Mouse (Mus musculus) spleen, adult 2 months (tissue): ENCODE measurements around the gene Rpn1. TPM values are rescaled to one million over a fixed set of nuclear protein-coding genes. Genes with fewer than 3 reads are reported as not detected.
"Not testable (repeated sequence)": the region's sequence is repeated elsewhere in the genome, so short reads cannot be mapped to it uniquely, and the experiment has no call there.

ENCODE experiments used
- DNase-seq, 2 experiments: peaks; one replicate each; pipeline versions ENCODE4 v3.0.0 to v3.0.0-alpha.2; 2012 to 2021; ENCODE audit warnings: low spot score in 2 of 2, low read depth in 1 of 2
- H3K27ac ChIP-seq: fragments of 200-500 bp; 2 replicates; pipeline ENCODE4 v1.5.1; 2012; ENCODE audit warnings: low read length, inconsistent platforms; ENCODE audit not compliant: insufficient read depth
- H3K27me3 ChIP-seq: fragments of 200-500 bp; 2 replicates; pipeline ENCODE4 v1.6.1; 2012; ENCODE audit warnings: mild to moderate bottlenecking, moderate library complexity, low read length, inconsistent platforms; ENCODE audit not compliant: control insufficient read depth, insufficient read depth
- H3K36me3 ChIP-seq: fragments of 200-500 bp; 2 replicates; pipeline ENCODE4 v1.6.1; 2012; ENCODE audit warnings: mild to moderate bottlenecking, low read length, inconsistent platforms; ENCODE audit not compliant: control insufficient read depth, insufficient read depth
- H3K4me1 ChIP-seq: fragments of 200-500 bp; 2 replicates; pipeline ENCODE4 v1.6.1; 2011; ENCODE audit warnings: inconsistent platforms; ENCODE audit not compliant: control insufficient read depth, insufficient read depth, insufficient read length
- H3K4me3 ChIP-seq: fragments of 200-500 bp; 2 replicates; pipeline ENCODE4 v1.5.1; 2011; ENCODE audit warnings: mild to moderate bottlenecking, inconsistent platforms; ENCODE audit not compliant: insufficient read depth, insufficient read length; ENCODE audit errors: extremely low read depth
- CTCF ChIP-seq: fragments of 200-500 bp; IDR thresholded peaks from 2 replicates; pipeline ENCODE4 v1.5.1; 2011; ENCODE audit warnings: mild to moderate bottlenecking, inconsistent platforms; ENCODE audit not compliant: insufficient read depth, insufficient read length, insufficient replicate concordance; ENCODE audit errors: extremely low read depth
- POLR2A ChIP-seq: fragments of 200-500 bp; IDR thresholded peaks from 2 replicates; pipeline ENCODE4 v1.6.1; 2011; ENCODE audit warnings: low read depth, low read length, inconsistent platforms
- WGBS: fragments of 180-500 bp; shearing (Covaris S2); methylation state at CpG from one replicate; pipeline ENCODE4 v1.1.7; 2018; 5-methylcytosine and 5-hydroxymethylcytosine counted together
- polyA plus RNA-seq: library from polyadenylated mRNA; depleted of rRNA; stranded (reverse); fragments of >200 nt; gene quantifications from 2 replicates; pipeline ENCODE4 v1.2.3, GENCODE M21; 2012

The Rpn1 gene
- polyA plus RNA-seq, 1 experiment: 94.1 TPM

DNA sequence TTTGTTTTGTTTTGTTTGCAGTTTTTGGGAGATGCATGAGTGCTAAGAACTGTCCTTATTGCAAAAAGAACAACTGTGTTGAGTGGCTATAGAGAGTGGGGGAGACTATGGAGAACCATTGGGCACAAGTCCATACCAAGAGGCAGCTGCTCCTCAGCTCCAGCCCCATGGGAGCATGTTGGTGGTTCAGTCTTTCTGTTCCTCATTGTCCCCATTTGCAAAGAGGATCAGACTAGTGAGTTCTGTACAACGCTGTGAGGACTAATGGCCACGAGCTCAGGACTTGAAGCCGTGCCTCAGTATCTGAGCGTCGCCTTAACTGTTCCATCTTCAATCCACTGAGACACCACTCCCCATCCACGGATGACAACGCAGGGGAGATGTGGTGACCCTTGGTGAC, 36.5 kb downstream of the Rpn1 start:
- WGBS: 71% methylated on average over 7 of the region's 7 CpGs
- Histone ChIP-seq H3K36me3 (no peaks in the 10 kb centered on the region), H3K4me3 (no peak overlapping the region), H3K27me3 (no peaks in the 10 kb centered on the region), H3K4me1 (no peaks in the 10 kb centered on the region), H3K27ac (no peak overlapping the region)
- no peak for DNase-seq
- TF ChIP-seq CTCF (no peak), POLR2A (no peak)

- Histone ChIP-seq H3K4me1 (no peaks in the 10 kb centered on the region), H3K36me3 (no peaks in the 10 kb centered on the region), H3K4me3 (no peak overlapping the region), H3K27me3 (no peaks in the 10 kb centered on the region), H3K27ac (no peak overlapping the region)
- DNase-seq: no peak
- WGBS: 75% methylated on average over 2 of the region's 2 CpGs
- TF ChIP-seq POLR2A (no peak), CTCF (no peak)
Observed at GRCm38 (mm10) chr6:88121781-88122180, 37.5 kb downstream of the Rpn1 start.

GRCm38 (mm10) chr6:88123150-88123857, 39.0 kb downstream of the Rpn1 start:
- no peak overlapping the region for H3K4me3 ChIP-seq
- 55% methylated on average over 11 of the region's 11 CpGs for WGBS
- H3K4me1 ChIP-seq: no peaks in the 10 kb centered on the region
- no peaks in the 10 kb centered on the region for H3K27me3 ChIP-seq
- TF ChIP-seq POLR2A (no peak), CTCF (0 out of 2 replicates have a peak, but pooled peaks have one; percentile 3)
- no peak overlapping the region for H3K27ac ChIP-seq
- H3K36me3 ChIP-seq: no peaks in the 10 kb centered on the region
- DNase-seq: no peak

- Histone ChIP-seq H3K27me3 (no peaks in the 10 kb centered on the region), H3K36me3 (no peaks in the 10 kb centered on the region), H3K4me3 (no peak overlapping the region), H3K27ac (no peak overlapping the region), H3K4me1 (no peaks in the 10 kb centered on the region)
- no peak for DNase-seq
- WGBS: 10% methylated on average over 9 of the region's 9 CpGs
- no peak for TF ChIP-seq CTCF
- TF ChIP-seq POLR2A: no peak
Observed at GRCm38 (mm10) chr6:88123858-88124261, 39.6 kb downstream of the Rpn1 start.

DNA sequence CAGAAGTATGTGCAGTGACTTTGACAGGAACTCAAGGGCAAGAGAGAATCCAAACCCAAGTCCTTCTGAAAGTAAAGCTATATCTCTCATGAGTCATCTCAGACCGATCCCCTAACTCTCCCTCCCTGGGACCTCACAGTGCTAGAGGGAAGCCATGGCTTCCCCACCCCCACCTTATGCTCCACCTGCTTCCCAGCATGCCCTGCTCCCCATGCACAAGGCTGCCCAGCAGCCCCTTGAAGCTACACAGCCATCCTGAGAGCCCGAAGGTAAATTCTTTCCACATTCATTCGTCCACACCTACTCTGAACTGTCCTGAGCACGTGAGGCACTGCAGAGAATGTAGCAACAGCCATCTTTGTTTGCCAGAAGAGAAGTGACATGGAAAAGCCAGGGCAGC, 40.3 kb downstream of the Rpn1 start:
- 85% methylated on average over 4 of the region's 4 CpGs for WGBS
- no peaks in the 10 kb centered on the region for H3K27me3 ChIP-seq
- H3K36me3 ChIP-seq: no peaks in the 10 kb centered on the region
- H3K4me1 ChIP-seq: no peaks in the 10 kb centered on the region
- no peak overlapping the region for H3K4me3 ChIP-seq
- no peak for DNase-seq
- TF ChIP-seq POLR2A (no peak), CTCF (no peak)
- no peak overlapping the region for H3K27ac ChIP-seq

- not testable (repeated sequence) for H3K27ac ChIP-seq, DNase-seq, H3K36me3 ChIP-seq, H3K27me3 ChIP-seq, H3K4me3 ChIP-seq, H3K4me1 ChIP-seq
- 92% methylated on average over 10 of the region's 10 CpGs for WGBS
Observed at GRCm38 (mm10) chr6:88125815-88126214, 41.5 kb downstream of the Rpn1 start.

DNA sequence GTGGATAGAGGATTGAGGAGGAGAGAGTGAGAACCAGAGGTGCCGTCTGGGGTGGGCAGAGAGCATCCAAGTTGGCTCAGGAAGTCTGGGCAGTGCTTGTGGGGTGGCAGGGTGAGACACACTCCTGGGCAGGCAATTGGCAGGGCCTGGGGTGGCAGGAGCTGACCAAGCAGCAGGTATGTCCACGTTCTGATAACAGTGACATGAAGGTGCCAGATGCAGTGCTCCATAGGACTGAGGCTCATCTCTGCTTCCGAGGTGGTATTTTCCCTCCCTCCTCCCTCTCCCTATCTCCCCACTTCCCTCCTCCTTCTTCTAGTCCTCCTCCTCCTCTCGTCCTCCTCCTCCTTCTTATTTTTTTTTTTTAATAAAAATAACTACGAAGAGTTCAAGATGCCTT, 47.2 kb downstream of the Rpn1 start:
- 61% methylated on average over 5 of the region's 5 CpGs for WGBS

More for the DNA sequence above, 47.2 kb downstream of the Rpn1 start:
- DNase-seq: no peak
- H3K27ac ChIP-seq: no peak overlapping the region
- TF ChIP-seq POLR2A: no peak
- no peak for TF ChIP-seq CTCF
- H3K4me1 ChIP-seq: no peaks in the 10 kb centered on the region
- no peak overlapping the region for H3K4me3 ChIP-seq
- no peaks in the 10 kb centered on the region for H3K36me3 ChIP-seq
- no peaks in the 10 kb centered on the region for H3K27me3 ChIP-seq
